Mouse (Mus musculus) retina, embryonic 14.5 days (tissue): Measurements from ENCODE around the gene Pemt.

Experiments used
- DNase-seq: peaks from one replicate; pipeline ENCODE4 v3.0.0-alpha.2; 2015; ENCODE audit warnings: low spot score

The Pemt gene

GRCm38 (mm10) chr11:60001231-60001980 lies 44.9 kb downstream of the Pemt start:
- DNase-seq: no peak

DNA sequence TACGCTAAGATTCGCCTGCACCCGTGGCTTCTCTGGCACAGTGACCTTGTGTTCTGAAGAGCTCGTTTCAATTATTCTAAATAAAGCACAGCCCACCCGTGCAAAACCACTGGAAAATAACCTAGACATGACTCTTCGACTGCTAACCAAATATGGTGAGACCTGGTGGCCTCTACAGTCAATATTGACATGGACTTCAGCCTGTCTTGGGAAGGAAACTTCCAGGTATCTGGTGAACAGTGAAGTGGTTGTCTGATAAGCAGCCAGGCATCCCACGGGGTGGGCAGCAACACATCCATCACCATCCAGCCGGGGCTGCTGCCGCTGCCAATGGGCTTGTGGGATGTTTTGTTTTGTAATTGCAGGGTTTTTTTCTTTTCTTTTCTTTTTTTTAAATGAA lies 52.0 kb downstream of the Pemt start:
- no peak for DNase-seq

DNA sequence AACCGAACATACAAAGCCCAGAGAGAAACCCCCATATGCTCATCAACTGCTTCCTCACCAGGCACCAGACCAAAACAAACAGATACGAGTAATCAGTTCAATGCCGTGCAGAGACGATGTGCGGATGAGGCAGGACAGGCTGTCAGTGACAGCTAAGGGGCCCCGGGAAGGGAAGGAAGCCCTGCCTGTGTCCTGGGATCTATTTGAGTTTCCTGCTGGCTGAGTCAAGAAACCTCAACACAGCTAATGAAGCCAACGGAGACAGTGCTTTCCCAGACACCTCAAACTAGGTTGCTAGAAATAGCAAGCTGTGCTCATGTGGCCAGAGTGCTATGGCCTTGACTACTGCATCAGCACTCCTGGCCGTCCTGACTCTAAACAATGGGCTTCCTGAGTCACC lies 54.9 kb downstream of the Pemt start:
- DNase-seq: no peak

DNA sequence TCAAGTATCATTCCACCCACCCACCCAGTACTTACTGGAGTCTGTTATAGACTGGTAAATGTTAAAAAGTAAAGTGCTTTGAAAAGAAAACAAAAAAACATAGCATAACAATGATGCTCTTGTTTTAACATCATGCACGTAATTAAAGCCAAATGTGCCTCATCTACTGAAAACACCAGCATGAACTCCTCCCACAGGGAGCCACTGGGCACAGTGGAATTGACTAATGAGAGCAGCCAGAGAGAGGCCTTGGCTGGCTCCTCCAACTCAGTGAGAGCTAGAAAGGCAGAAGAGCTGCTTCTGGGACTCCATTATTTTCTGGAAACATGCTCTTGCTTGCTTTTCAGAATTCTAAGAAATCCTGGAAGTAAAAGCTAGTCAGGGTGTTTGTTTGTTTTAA lies 56.9 kb downstream of the Pemt start:
- no peak for DNase-seq

DNA sequence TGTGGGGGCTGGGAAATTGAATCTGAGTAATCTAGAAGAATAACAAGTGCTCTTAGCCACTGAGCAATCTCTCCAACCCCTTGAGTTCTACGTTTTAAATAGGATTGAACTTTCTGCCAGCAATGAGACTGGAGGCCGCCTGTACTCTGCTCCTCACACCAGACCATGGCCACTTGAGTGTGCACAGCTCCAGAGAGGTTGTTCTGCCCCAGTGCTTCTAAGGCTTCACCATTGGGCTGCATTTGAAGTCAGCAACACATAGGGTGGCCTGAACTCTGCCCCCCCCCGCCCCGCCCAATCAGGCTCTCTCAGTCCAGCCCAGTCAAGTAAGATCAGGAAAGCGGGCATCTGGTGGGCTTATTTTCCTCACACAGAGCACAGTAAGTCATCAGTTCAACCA lies 68.5 kb downstream of the Pemt start:
- DNase-seq: no peak

DNA sequence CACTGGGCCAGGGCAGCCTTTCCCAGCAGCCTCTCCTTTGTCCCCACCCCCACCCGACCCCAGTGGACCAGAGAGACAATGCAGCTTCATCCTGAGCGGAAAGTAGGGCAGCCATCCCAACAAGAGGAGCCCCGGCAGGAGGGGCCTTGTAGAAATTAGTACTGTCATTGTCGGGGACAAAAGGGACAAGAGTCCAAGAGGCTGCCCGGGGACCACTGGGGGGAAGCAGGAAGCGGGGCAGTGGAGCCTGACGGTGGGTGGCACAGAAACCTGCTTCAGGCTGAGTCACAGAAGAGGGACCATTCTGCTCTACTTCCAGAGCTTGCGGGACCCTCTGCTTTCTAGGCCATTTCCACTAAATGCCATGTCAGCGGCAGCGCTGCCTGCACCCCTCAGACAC lies 71.0 kb downstream of the Pemt start:
- DNase-seq: peak; percentile 78

DNA sequence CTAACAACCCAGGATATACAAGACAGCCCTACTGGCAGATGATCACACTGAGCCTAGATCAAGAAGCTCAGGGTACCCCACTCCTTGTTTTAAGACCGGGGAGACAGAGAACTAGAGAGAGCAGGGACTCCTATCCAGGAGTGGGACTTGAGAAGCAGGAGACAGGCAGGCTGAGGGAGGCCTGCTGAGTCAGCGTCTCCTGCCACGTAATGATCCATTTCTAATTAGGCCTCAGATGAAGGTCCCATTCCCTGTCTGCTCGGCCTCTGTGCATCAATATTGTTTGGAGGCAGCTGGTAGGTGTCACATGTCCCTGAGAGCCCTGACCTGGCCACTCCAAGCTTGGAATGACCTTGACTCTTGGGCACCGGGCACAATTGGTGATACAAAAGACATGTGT lies 72.9 kb downstream of the Pemt start:
- DNase-seq: no peak

DNA sequence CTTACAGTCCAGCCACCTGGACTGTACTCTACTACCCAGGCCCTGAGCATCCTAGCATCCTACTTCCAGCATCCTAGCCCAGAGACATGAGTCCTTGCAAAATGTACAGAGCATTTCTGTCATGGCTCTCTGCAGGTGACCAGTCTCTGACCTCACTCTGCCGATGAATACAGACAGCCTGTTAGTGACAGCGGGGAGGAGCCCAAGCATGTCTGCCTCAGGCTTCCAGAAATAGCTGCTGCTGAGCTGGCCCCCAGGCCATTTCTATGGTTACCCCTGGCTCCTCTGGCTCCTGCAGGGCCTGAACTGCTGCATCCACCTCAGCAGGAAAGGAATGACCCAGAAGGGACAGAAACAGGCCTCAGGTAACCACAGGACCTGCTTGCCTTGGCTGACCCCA lies 74.6 kb downstream of the Pemt start:
- DNase-seq: peak; percentile 55

DNA sequence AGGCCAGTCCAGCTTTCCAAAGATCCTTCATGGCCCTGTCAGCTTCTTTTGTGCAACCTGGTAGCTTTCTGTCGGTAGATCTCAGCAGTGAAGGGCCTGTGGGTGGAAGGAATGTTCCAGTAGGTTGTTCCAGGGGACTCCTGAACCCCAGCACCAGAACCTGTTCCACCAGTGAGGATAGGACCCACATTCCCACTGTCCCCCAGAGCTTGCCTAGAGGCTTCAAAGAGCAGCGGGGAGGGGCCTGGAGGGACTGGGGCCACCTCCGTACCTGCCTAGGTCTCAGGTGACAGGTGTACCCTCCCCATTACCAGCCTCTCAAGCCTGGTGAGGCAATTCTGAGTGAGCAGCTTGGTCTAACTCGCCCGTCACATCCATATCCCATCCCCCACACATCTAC lies 75.5 kb downstream of the Pemt start:
- DNase-seq: no peak

GRCm38 (mm10) chr11:59967765-59968164 lies 78.5 kb downstream of the Pemt start:
- DNase-seq: no peak

DNA sequence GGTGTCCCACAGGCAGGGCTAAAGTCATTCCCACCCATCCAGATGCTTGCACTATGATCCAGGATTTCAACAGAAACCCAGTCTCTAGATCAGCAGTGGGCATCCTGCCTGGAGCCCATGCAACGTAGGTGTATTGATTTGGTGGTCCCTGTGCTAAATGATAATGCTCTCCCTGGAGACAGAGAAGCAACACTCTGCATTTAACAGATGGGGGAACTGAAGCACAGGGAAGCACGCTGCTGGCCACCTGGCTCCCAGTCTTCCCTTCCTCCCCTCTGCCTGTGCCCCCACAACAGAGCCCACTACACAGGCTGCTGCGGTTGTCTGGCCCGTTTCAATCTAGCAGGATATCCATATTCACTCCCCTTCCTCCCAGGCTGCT lies 80.2 kb downstream of the Pemt start:
- DNase-seq: no peak

GRCm38 (mm10) chr11:59965227-59966101 lies 80.8 kb downstream of the Pemt start:
- DNase-seq: peak; percentile 92

DNA sequence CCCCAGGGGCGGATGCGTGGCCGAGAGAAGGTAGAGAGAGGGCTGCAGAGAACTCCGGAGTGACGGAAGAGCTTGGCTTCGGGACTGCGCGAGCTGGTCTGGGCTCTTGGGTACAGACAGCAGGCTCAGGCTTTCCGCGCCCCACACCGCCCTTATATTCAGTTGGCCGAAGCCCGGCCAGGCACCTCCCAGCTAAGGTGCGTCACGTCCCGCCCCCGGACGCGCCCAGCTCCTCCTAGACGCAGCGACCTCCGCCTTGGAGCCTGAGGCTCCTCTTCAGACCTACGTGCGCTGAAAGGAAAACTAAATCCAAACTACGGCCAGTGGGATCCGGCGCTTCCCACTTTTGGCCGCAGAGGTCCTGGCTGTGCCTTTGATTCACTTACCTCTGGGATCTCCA lies 81.5 kb downstream of the Pemt start, which contains the start of gene Rasd1:
Gene Rasd1 (minus strand): TSS at position 127 of the 400 bp plus-strand sequence.
- peak; percentile 74 for DNase-seq

DNA sequence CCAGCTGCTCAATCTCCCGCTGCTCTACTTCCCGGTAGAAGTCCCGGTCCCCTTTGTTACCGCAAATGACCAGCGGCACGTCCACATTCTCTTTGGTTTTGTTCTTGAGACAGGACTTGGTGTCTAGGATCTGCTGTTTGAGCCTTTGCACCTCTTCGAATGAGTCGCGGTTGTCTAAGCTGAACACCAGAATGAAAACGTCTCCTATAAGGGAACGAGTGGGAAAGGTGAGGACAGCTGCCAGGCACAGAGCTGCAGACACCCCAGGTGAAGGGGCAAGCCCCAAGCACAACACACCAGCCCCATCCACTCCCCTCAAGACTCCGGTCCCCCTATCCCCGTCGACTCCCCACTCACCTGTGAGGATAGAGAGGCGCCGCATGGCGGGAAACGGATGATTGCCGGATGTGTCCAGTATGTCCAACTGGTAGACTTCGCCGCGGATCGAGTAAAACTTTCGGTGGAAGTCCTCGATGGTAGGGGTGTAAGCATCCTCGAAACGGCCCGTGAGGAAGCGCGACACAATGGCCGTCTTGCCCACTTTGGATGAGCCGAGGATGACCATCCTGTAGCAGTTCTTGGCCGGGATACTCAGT lies 82.0 kb downstream of the Pemt start:
- no peak for DNase-seq

DNA sequence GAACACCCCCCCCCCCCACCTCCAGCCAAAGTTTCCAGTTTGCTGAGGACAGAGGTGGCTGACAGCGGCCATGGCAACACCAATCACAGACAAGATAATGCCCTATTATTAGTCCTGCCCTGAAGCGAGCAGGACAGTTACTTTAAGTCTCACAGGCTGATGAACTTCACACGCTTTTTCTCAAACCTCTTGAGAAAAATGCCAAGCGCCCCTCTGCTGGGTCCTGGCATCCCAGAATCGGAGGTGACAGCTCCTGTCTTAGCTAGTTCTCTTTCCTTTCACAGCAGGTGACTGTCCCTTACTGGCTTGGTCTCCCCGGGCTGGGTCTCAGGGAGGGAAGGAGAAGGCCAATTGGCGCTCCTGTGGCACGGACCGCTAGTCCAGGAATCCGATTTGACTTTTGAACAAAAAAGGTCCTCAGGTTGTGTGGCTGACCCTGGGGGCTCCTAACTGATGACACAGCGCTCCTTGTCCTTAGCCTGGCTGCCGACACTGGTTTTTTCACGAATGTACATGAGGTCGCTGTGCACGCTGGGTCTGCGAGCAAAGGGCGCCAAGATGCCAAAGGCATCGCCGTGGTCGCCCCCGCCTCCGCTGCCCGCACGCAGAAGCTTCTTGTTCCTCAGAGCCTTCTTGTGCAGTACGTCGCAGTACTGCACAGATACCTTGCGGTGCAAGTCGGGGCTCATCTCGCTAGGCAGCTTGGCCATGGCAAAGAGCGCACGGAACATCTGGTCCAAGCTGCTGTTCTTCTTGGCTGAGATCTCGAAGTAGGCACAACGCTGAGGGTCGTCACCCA lies 82.7 kb downstream of the Pemt start:
- DNase-seq: peak; percentile 51

DNA sequence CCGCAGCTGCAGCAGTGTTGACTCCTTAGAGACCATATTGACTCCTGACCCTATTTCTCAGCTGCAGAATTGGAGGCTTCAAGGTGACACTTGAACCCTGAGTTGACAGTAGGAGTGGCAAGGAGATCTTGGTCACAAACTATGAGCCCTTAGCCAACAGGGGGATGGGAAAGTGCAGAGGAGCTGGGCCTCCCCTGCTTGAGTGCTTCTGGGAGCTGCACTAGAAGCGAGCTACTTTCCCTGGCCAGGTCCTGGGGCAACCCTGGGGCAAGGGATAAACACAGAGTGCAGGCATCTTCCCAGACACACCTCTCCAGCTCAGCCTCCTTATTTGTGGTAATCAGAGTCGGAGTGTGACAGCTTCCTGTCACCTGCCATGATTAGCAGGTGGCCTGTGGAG lies 83.7 kb downstream of the Pemt start:
- no peak for DNase-seq

DNA sequence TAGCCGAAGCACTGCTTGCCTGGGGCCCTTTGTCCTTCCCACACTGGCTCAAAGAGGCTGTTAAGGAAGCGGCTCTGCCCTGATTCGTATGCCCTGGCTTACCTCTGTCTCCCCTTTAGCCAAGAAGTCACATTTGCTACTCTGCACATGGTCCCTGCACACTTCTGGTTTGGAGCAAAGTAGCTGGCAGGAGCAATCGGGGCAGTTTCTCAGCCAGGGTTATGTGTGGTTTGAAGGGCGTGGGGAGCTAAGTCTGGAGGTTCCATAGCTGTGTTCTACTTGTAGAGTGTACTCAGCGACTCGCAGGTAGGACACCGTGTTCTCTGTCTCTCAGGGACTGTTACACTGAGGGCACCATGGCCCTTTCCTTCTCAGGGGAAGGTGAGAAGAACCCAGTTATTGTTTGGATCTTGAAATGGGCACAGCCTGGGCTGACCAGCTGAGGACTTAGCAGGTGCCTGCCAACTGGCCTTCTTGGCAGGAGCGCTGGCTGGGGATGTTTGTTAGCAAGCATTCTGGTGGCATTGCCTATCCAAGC lies 84.9 kb downstream of the Pemt start:
- no peak for DNase-seq

- no peak for DNase-seq
Observed at GRCm38 (mm10) chr11:59960476-59961337, 85.6 kb downstream of the Pemt start.

GRCm38 (mm10) chr11:59959453-59959852 lies 86.8 kb downstream of the Pemt start:
- DNase-seq: no peak

GRCm38 (mm10) chr11:59956749-59957148 lies 89.5 kb downstream of the Pemt start:
- no peak for DNase-seq

DNA sequence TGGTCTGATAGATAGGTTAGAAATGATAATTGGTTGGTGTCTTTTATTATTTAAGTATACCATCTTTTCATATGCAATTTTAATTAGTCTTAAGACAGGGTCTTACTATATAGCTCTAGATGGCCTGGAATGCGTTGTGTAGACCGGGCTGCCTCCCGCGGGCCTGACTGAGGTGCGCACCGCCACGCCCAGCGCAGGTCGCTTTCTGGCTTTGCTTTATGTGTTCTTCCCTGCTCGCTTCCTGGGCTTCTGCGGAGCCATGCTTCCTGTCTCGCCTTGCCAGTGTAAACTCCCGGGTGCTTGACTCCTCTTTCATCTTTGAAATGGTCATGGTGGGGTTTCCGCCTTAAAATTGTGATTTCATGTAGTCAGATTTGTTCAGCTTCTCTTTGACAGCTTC lies 93.4 kb downstream of the Pemt start:
- no peak for DNase-seq
